Mouse (Mus musculus): ENCODE data around the gene Hat1.

DNA sequence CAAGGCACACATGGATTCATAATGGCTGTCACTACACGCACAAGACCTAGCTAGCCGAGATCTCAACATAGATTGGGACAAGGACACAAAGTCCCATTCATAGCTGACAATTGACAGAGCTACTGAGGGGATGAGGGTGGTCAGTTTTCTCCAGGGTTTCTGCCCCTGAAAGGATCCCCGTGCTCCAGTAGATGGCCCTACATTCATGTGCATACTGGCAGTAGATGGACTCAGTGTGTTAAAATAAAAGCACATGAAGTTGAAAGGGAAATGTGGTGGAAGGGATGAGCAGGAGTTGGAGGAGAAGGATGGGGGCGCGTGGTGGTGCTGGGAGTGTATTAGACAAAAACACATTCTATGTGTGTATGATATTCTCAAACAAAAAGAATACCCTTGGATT, 63.0 kb downstream of the Hat1 start:
- TF ChIP-seq GATA1 (IDR thresholded peaks at IDR 0.05; ENCODE audit: low read length) (no peak), TAL1 (IDR thresholded peaks at IDR 0.05; ENCODE audit: low read length) (no peak)
